Mouse (Mus musculus) liver, adult (tissue): ENCODE results near the gene Msto1.
A peak's percentile ranks its signal among the peaks of the same experiment; 100 is the strongest.

Source experiments
- GATA4 ChIP-seq: IDR thresholded peaks from 2 replicates; pipeline ENCODE4 v1.6.1; 2014; ENCODE audit warnings: mild to moderate bottlenecking, low read length; ENCODE audit not compliant: insufficient replicate concordance

Msto1 gene

GRCm38 (mm10) chr3:88918981-88919380 lies 5.2 kb upstream of the Msto1 start:
- TF ChIP-seq GATA4 = no peak

GRCm38 (mm10) chr3:88914384-88914810 lies 598 bp upstream of the Msto1 start:
- peak; percentile 72; the same call in 1 of the 2 replicates for TF ChIP-seq GATA4

GRCm38 (mm10) chr3:88912585-88912984 lies 1.2 kb downstream of the Msto1 start:
- TF ChIP-seq GATA4 = no peak

GRCm38 (mm10) chr3:88906393-88907159 lies 7.2 kb downstream of the Msto1 start:
- TF ChIP-seq GATA4 = no peak

- no peak for TF ChIP-seq GATA4
Measured at GRCm38 (mm10) chr3:88905741-88906140, 8.1 kb downstream of the Msto1 start.

GRCm38 (mm10) chr3:88905209-88905608 lies 8.6 kb downstream of the Msto1 start:
- TF ChIP-seq GATA4 = no peak

GRCm38 (mm10) chr3:88904803-88905202 lies 9.0 kb downstream of the Msto1 start:
- TF ChIP-seq GATA4 = no peak

- no peak for TF ChIP-seq GATA4
Measured at GRCm38 (mm10) chr3:88862129-88862528, 51.7 kb downstream of the Msto1 start.

GRCm38 (mm10) chr3:88855837-88856236 lies 58.0 kb downstream of the Msto1 start:
- TF ChIP-seq GATA4 = no peak
